Mouse (Mus musculus) limb, embryonic 11.5 days (tissue): ENCODE data around the gene Slc37a1. TPM values are rescaled to one million over a fixed set of nuclear protein-coding genes. Genes with fewer than 3 reads are reported as not detected.

Source experiments
- ATAC-seq: fragments of 200-750 bp; cut with Nextera tagmentation; 2 replicates; pipeline ENCODE4 v1.8.0; 2017; ENCODE audit warnings: low read depth; ENCODE audit not compliant: insufficient number of reproducible peaks, low FRiP score, low TSS enrichment
- DNase-seq: peaks from one replicate; pipeline ENCODE4 v3.0.0-alpha.2; 2015; ENCODE audit warnings: low spot score
- H3K27ac ChIP-seq: fragments of 300-500 bp; sonication (generic); replicated peaks from 2 replicates; pipeline ENCODE4 v1.5.1; 2014; ENCODE audit warnings: low read depth, mild to moderate bottlenecking, low read length
- H3K27me3 ChIP-seq: fragments of 300-500 bp; sonication (generic); 2 replicates; pipeline ENCODE4 v1.6.1; 2014; ENCODE audit warnings: mild to moderate bottlenecking, low read length, mixed read lengths; ENCODE audit not compliant: control insufficient read depth, insufficient read depth
- H3K36me3 ChIP-seq: fragments of 300-500 bp; sonication (generic); 2 replicates; pipeline ENCODE4 v1.6.1; 2014; ENCODE audit warnings: mild to moderate bottlenecking, low read length, moderate library complexity, mixed read lengths; ENCODE audit not compliant: control insufficient read depth, insufficient read depth
- H3K4me1 ChIP-seq: fragments of 300-500 bp; sonication (generic); 2 replicates; pipeline ENCODE4 v1.6.1; 2014; ENCODE audit warnings: low read length, mixed read lengths; ENCODE audit not compliant: control insufficient read depth, insufficient read depth
- H3K4me2 ChIP-seq: fragments of 300-500 bp; sonication (generic); 2 replicates; pipeline ENCODE4 v1.6.1; 2014; ENCODE audit warnings: low read depth, mild to moderate bottlenecking, moderate library complexity; ENCODE audit not compliant: severe bottlenecking
- H3K4me3 ChIP-seq: fragments of 300-500 bp; sonication (generic); 2 replicates; pipeline ENCODE4 v1.5.1; 2014; ENCODE audit warnings: low read depth, low read length
- H3K9ac ChIP-seq: fragments of 300-500 bp; sonication (generic); 2 replicates; pipeline ENCODE4 v1.6.1; 2014; ENCODE audit warnings: mild to moderate bottlenecking, low read length
- H3K9me3 ChIP-seq: fragments of 300-500 bp; sonication (generic); 2 replicates; pipeline ENCODE4 v1.6.1; 2016; ENCODE audit warnings: low read length; ENCODE audit not compliant: control insufficient read depth
- WGBS: fragments of 180-500 bp; shearing (Covaris S2); extraction: QIAGEN DNeasy Blood & Tissue Kit; methylation state at CpG from one replicate; pipeline ENCODE4 v1.1.7; 2014; 5-methylcytosine and 5-hydroxymethylcytosine counted together
- polyA plus RNA-seq: library from polyadenylated mRNA; unstranded; fragments of >200 nt; fragmentation: Nextera tagmentation; extraction: Ambion mirVana; gene quantifications from 2 replicates; pipeline ENCODE4 v1.2.1, GENCODE M21; 2014

Slc37a1 gene
- polyA plus RNA-seq, 1 experiment from 2014 or later = 1.7 TPM

DNA sequence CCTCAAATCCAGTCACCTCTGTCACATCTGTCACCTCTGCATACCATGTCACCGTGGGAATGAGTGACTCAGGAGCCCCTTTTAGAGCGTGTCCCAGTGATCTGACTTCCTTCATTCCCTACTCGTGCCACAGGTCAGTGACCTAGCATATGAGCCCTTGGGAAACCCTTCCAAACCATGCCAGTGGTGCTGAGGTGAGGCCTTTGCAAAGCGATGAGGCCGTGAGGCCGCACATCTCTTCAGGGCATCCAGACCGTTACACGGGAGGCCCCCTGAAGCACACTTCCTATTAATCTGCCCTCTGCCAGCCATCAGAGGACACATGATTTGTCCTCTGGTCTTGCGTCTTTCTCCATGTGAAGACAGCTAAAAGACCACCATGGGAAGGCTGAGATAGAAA, 7.1 kb upstream of the Slc37a1 start:
- Histone ChIP-seq H3K4me3 (no peak overlapping the region), H3K36me3 (no peaks in the 10 kb centered on the region), H3K9ac (no peak overlapping the region), H3K27ac (no peak overlapping the region), H3K4me2 (no peak overlapping the region), H3K27me3 (no peaks in the 10 kb centered on the region), H3K9me3 (no peaks in the 10 kb centered on the region), H3K4me1 (peaks cover 2% of the 10 kb centered on the region; the same call in 1 of the 2 replicates)
- no peak for ATAC-seq
- WGBS = 84% methylated on average over 9 of the region's 9 CpGs
- DNase-seq = no peak

- Histone ChIP-seq H3K9me3 (no peaks in the 10 kb centered on the region), H3K4me1 (peaks cover 2% of the 10 kb centered on the region; the same call in 1 of the 2 replicates), H3K9ac (no peak overlapping the region), H3K27me3 (no peaks in the 10 kb centered on the region), H3K4me2 (no peak overlapping the region), H3K36me3 (no peaks in the 10 kb centered on the region), H3K27ac (no peak overlapping the region), H3K4me3 (no peak overlapping the region)
- DNase-seq = no peak
- no peak for ATAC-seq
- 78% methylated on average over 6 of the region's 6 CpGs for WGBS
Observed at GRCm38 (mm10) chr17:31280269-31280668, 6.3 kb upstream of the Slc37a1 start.

DNA sequence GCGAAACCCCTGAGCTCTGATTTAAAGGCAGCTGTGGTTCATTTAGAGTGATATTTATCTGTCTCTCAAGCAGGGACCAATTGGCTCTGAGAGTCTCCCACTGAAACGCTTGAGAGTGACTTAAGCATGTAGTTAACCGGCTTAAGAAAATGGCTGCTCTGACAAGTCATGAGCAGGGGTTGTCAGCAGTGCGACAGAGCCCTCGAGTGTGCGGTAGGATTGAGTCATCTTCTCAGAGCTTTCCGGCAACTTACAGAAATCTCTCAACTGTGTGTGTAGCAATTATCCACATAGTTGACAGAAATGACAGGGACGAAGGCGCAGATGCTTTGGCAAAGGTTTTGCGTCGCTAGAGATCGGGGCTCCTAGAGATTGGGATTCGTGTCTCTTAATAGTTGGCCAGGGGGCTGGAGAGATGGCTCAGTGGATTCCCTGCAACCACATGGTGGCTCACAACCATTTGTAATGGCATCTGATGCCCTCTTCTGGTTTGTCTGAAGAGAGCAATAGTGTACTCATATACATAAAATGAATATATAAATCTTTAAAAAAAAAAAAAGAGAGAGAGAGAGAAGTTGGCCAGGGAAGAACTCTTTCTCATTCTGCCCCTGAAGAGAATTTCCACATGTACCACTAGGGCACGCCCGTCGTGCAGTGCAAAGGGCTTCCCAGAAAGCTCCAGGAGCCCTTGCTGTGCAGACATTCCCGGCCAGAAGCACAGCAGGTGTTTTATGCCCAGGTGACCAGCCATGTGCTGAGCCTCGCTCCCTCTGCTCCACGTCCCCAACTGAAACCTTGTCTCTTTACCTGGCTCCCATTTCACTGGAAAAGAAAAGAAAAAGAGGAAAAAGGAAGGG, 4.5 kb upstream of the Slc37a1 start:
- no peaks in the 10 kb centered on the region for H3K27me3 ChIP-seq
- H3K9ac ChIP-seq = no peak overlapping the region
- DNase-seq (no peak), ATAC-seq (no peak)
- no peaks in the 10 kb centered on the region for H3K9me3 ChIP-seq
- H3K4me1 ChIP-seq = peaks cover 2% of the 10 kb centered on the region; the same call in 1 of the 2 replicates
- H3K27ac ChIP-seq = no peak overlapping the region
- H3K4me2 ChIP-seq = no peak overlapping the region
- H3K4me3 ChIP-seq = no peak overlapping the region
- WGBS = 53% methylated on average over 19 of the region's 19 CpGs
- H3K36me3 ChIP-seq = no peaks in the 10 kb centered on the region

- Histone ChIP-seq H3K9me3 (no peaks in the 10 kb centered on the region), H3K4me1 (0 out of 2 replicates have a peak, but pooled peaks cover 2% of the 10 kb centered on the region), H3K4me2 (no peak overlapping the region), H3K27me3 (no peaks in the 10 kb centered on the region), H3K36me3 (no peaks in the 10 kb centered on the region), H3K9ac (no peak overlapping the region), H3K27ac (no peak overlapping the region), H3K4me3 (no peak overlapping the region)
- no peak for DNase-seq
- ATAC-seq = no peak
- WGBS = 29% methylated on average over 7 of the region's 7 CpGs
Observed at GRCm38 (mm10) chr17:31282687-31283053, 3.9 kb upstream of the Slc37a1 start.

GRCm38 (mm10) chr17:31285867-31286266, 725 bp upstream of the Slc37a1 start:
- WGBS = 88% methylated on average over 2 of the region's 2 CpGs
- 0 out of 2 replicates have a peak, but pooled peaks cover 2% of the 10 kb centered on the region for H3K4me1 ChIP-seq
- no peak overlapping the region for H3K4me3 ChIP-seq
- no peak overlapping the region for H3K4me2 ChIP-seq
- no peak overlapping the region for H3K27ac ChIP-seq
- no peaks in the 10 kb centered on the region for H3K27me3 ChIP-seq
- H3K36me3 ChIP-seq = no peaks in the 10 kb centered on the region
- H3K9ac ChIP-seq = no peak overlapping the region
- ATAC-seq = no peak
- H3K9me3 ChIP-seq = no peaks in the 10 kb centered on the region
- no peak for DNase-seq

DNA sequence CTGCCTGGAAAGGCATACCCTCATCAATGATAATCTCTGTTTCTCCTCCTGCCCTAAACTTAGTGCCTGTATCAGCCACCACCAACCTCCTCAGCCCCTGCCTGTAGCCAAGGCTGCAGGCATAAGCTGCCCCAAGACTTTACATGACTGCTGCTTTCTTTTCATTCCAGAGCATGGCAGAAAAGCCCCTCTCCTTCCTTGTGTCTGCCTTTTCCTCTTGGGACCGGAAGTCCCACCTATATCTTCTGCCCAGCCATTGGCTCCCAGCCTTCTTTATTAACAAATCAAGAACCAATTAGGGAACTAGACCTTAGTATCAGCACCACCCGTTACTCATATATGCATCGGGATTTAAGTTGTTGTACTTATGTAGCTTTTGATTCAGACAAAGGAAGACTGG, 624 bp downstream of the Slc37a1 start:
- Histone ChIP-seq H3K9ac (no peak overlapping the region), H3K4me2 (no peak overlapping the region), H3K27ac (no peak overlapping the region), H3K4me3 (no peak overlapping the region), H3K9me3 (no peaks in the 10 kb centered on the region), H3K4me1 (0 out of 2 replicates have a peak, but pooled peaks cover 2% of the 10 kb centered on the region), H3K36me3 (no peaks in the 10 kb centered on the region), H3K27me3 (no peaks in the 10 kb centered on the region)
- WGBS = 88% methylated on average over 3 of the region's 3 CpGs
- no peak for DNase-seq
- ATAC-seq = no peak

DNA sequence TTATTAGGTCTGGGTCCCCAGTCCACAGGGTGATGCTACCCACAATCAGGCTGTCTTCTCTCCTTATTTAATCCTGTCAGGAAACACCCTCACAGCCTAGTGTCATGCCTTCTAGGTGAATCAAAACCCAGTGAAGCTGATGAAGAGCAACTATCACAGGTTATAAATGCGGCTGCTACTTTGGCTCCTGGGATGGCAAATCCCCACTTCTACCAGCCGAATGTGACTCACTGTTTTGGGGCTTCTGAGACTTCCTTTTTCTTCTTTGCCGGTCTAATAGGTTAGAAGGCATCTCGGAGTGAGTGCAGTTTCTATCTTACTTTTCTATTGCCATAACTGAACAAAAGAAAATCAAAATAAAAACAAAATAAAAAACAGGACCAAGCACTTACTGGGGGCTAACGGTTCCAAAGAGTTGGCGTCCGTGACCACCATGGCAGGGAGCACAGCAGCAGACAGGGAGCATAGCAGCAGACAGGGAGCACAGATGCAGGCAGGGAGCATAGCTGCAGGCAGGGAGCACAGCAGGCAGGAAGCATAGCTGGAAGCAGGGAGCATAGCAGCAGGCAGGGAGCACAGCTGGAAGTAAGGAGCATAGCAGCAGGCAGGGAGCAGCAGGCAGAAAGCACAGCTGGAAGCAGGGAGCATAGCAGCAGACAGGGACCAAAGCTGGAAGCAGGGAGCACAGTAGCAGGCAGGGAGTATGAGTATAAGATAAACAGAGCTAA, 2.6 kb downstream of the Slc37a1 start:
- no peak overlapping the region for H3K4me2 ChIP-seq
- no peak overlapping the region for H3K9ac ChIP-seq
- no peaks in the 10 kb centered on the region for H3K27me3 ChIP-seq
- WGBS = 68% methylated on average over 7 of the region's 7 CpGs
- H3K27ac ChIP-seq = no peak overlapping the region
- H3K4me3 ChIP-seq = no peak overlapping the region
- no peaks in the 10 kb centered on the region for H3K4me1 ChIP-seq
- DNase-seq = no peak
- H3K36me3 ChIP-seq = no peaks in the 10 kb centered on the region
- ATAC-seq = no peak
- H3K9me3 ChIP-seq = no peaks in the 10 kb centered on the region

- Histone ChIP-seq H3K9ac (no peak overlapping the region), H3K4me3 (no peak overlapping the region), H3K27ac (no peak overlapping the region), H3K4me1 (no peaks in the 10 kb centered on the region), H3K36me3 (no peaks in the 10 kb centered on the region), H3K27me3 (peaks cover 7% of the 10 kb centered on the region), H3K4me2 (no peak overlapping the region), H3K9me3 (no peaks in the 10 kb centered on the region)
- DNase-seq (no peak), ATAC-seq (no peak)
Observed at GRCm38 (mm10) chr17:31290311-31290710, 3.7 kb downstream of the Slc37a1 start.
